Mouse (Mus musculus) liver, embryonic 13.5 days (tissue): ENCODE results near the gene Gclc. TPM values are rescaled to one million over a fixed set of nuclear protein-coding genes. Genes with fewer than 3 reads are reported as not detected.

Experiments
- ATAC-seq: fragments of 200-750 bp; cut with Nextera tagmentation; 2 replicates; pipeline ENCODE4 v1.8.0; 2017; ENCODE audit warnings: low read depth, mild to moderate bottlenecking, moderate number of reproducible peaks, moderate library complexity
- DNase-seq: peaks from one replicate; pipeline ENCODE4 v3.0.0; 2022
- H3K27ac ChIP-seq: fragments of 300-500 bp; sonication (generic); 2 replicates; pipeline ENCODE4 v1.5.1; 2015; ENCODE audit warnings: moderate library complexity, mild to moderate bottlenecking, inconsistent platforms
- H3K27me3 ChIP-seq: fragments of 300-500 bp; sonication (generic); 2 replicates; pipeline ENCODE4 v1.6.1; 2015; ENCODE audit warnings: mild to moderate bottlenecking, inconsistent platforms
- H3K36me3 ChIP-seq: fragments of 300-500 bp; sonication (generic); 2 replicates; pipeline ENCODE4 v1.6.1; 2015; ENCODE audit warnings: mild to moderate bottlenecking, inconsistent platforms
- H3K4me1 ChIP-seq: fragments of 300-500 bp; sonication (generic); replicated peaks from 2 replicates; pipeline ENCODE4 v1.6.1; 2015; ENCODE audit warnings: inconsistent platforms
- H3K4me2 ChIP-seq: fragments of 300-500 bp; sonication (generic); 2 replicates; pipeline ENCODE4 v1.6.1; 2015; ENCODE audit warnings: inconsistent platforms, mild to moderate bottlenecking, moderate library complexity
- H3K4me3 ChIP-seq: fragments of 300-500 bp; sonication (generic); replicated peaks from 2 replicates; pipeline ENCODE4 v1.5.1; 2015; ENCODE audit warnings: mild to moderate bottlenecking, inconsistent platforms
- H3K9ac ChIP-seq: fragments of 300-500 bp; sonication (generic); 2 replicates; pipeline ENCODE4 v1.6.1; 2015; ENCODE audit warnings: mild to moderate bottlenecking, inconsistent platforms
- H3K9me3 ChIP-seq: fragments of 300-500 bp; sonication (generic); replicated peaks from 2 replicates; pipeline ENCODE4 v1.6.1; 2016; ENCODE audit warnings: inconsistent platforms
- WGBS: fragments of 180-500 bp; shearing (Covaris S2); methylation state at CpG from one replicate; pipeline ENCODE4 v1.1.7; 2015; ENCODE audit not compliant: insufficient replicate concordance; 5-methylcytosine and 5-hydroxymethylcytosine counted together
- polyA plus RNA-seq: library from polyadenylated mRNA; unstranded; fragments of >200 nt; fragmentation: Nextera tagmentation; extraction: Ambion mirVana; gene quantifications from 2 replicates; pipeline ENCODE4 v1.2.1, GENCODE M21; 2015

Gclc gene
- polyA plus RNA-seq, 1 experiment from 2014 or later, result 23.5 TPM

GRCm38 (mm10) chr9:77825380-77825961 lies 71.1 kb downstream of the Gclc start:
- no peak overlapping the region for H3K27ac ChIP-seq
- no peak for ATAC-seq

DNA sequence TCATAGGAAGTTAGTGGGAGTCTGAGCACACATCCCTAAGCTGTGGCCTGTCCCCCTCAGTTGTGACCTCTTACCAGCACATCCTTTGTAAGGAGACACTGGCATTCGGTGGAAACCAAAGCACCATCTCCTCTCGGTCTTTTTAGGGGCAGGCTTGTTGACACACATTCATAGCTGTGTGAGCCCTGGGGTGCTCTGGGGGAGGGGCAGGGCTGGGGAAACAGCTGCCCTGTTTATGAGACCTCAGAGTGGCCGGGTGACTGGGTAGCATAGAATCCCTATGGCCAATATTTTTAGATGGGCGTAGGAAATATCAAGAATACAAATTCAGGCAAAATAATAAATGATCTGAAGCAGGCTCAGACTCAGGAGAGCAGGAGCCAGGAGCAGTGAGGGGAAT lies 71.9 kb downstream of the Gclc start:
- Histone ChIP-seq H3K36me3 (no peaks in the 10 kb centered on the region), H3K9me3 (no peaks in the 10 kb centered on the region), H3K9ac (no peak overlapping the region), H3K4me1 (peaks cover 6% of the 10 kb centered on the region; the same call in 1 of the 2 replicates), H3K27ac (no peak overlapping the region), H3K27me3 (no peaks in the 10 kb centered on the region), H3K4me3 (no peak overlapping the region), H3K4me2 (no peak overlapping the region)
- no peak for DNase-seq
- no peak for ATAC-seq
- 51% methylated on average over 4 of the region's 4 CpGs for WGBS

More at GRCm38 (mm10) chr9:77825380-77825961, 71.1 kb downstream of the Gclc start:
- no peak overlapping the region for H3K4me2 ChIP-seq
- peaks cover 6% of the 10 kb centered on the region; the same call in 1 of the 2 replicates for H3K4me1 ChIP-seq
- H3K9ac ChIP-seq, result no peak overlapping the region
- H3K36me3 ChIP-seq, result no peaks in the 10 kb centered on the region
- H3K27me3 ChIP-seq, result no peaks in the 10 kb centered on the region
- WGBS, result 20% methylated on average over 7 of the region's 7 CpGs
- H3K4me3 ChIP-seq, result no peak overlapping the region
- DNase-seq, result no peak
- H3K9me3 ChIP-seq, result no peaks in the 10 kb centered on the region

- Histone ChIP-seq H3K4me1 (peaks cover 6% of the 10 kb centered on the region; the same call in 1 of the 2 replicates), H3K9me3 (no peaks in the 10 kb centered on the region), H3K4me3 (no peak overlapping the region), H3K9ac (no peak overlapping the region), H3K27me3 (no peaks in the 10 kb centered on the region), H3K4me2 (no peak overlapping the region), H3K27ac (no peak overlapping the region), H3K36me3 (no peaks in the 10 kb centered on the region)
- WGBS, result 37% methylated on average over 7 of the region's 7 CpGs
- ATAC-seq (peak; percentile 55; the same call in 1 of the 2 replicates), DNase-seq (no peak)
These were observed 74.2 kb downstream of the Gclc start for GRCm38 (mm10) chr9:77828531-77828965.

- Histone ChIP-seq H3K36me3 (no peaks in the 10 kb centered on the region), H3K9ac (no peak overlapping the region), H3K9me3 (no peaks in the 10 kb centered on the region), H3K4me3 (no peak overlapping the region), H3K4me2 (no peak overlapping the region), H3K27me3 (no peaks in the 10 kb centered on the region), H3K4me1 (no peaks in the 10 kb centered on the region; the same call in 1 of the 2 replicates), H3K27ac (no peak overlapping the region)
- WGBS, result 33% methylated on average over 9 of the region's 9 CpGs
- no peak for ATAC-seq
- DNase-seq, result no peak
These were observed 80.1 kb downstream of the Gclc start for GRCm38 (mm10) chr9:77834259-77834993.

DNA sequence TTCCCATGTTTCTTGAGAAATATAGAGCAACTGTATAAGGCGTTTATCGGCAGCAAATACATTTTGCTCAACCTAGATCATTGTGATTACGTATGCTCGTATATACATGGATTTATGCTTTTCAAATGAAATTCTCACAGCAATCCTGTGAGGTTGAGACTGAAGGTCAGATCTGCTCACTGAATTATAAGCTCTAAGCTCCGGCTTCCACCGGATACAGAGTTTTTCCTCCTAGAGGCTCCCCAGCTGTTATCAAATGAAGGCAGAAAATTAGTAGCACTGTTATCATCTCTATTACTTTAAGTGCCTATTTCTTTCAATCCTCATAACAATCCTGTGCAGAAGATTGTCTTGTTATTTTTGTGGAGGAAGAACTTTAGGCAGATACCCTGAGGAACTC lies 80.8 kb downstream of the Gclc start:
- Histone ChIP-seq H3K4me2 (no peak overlapping the region), H3K4me3 (no peak overlapping the region), H3K9ac (no peak overlapping the region), H3K36me3 (no peaks in the 10 kb centered on the region), H3K27ac (no peak overlapping the region), H3K4me1 (no peaks in the 10 kb centered on the region; the same call in 1 of the 2 replicates), H3K27me3 (no peaks in the 10 kb centered on the region), H3K9me3 (no peaks in the 10 kb centered on the region)
- DNase-seq (no peak), ATAC-seq (no peak)
- WGBS, result 56% methylated on average over 6 of the region's 6 CpGs

- Histone ChIP-seq H3K4me1 (no peaks in the 10 kb centered on the region; the same call in 1 of the 2 replicates), H3K9ac (no peak overlapping the region), H3K4me2 (no peak overlapping the region), H3K36me3 (no peaks in the 10 kb centered on the region), H3K27ac (no peak overlapping the region), H3K9me3 (no peaks in the 10 kb centered on the region), H3K27me3 (no peaks in the 10 kb centered on the region), H3K4me3 (no peak overlapping the region)
- DNase-seq (no peak), ATAC-seq (no peak)
- WGBS, result 30% methylated on average over 1 of the region's 1 CpGs
These were observed 81.4 kb downstream of the Gclc start for GRCm38 (mm10) chr9:77835756-77836155.

DNA sequence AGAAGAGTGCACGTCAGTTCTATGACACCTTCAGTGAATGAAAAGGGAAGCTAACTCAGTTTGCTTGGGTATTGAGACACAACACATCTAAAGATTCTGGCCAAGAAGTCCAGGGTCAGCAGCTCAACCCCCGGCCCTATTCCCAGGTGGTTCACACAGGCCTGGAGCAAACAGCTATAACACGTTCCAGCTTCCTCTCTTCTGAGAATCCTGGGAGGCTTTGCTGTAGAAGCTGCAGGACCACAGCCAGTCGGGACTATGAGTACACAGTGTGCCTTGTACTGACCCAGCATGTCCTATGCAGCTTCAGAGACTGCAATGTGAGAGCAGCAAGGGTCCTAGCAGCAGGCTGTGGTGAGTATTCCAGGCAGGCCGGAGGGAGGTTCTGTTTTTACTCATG lies 84.3 kb downstream of the Gclc start:
- H3K36me3 ChIP-seq, result no peaks in the 10 kb centered on the region
- no peaks in the 10 kb centered on the region for H3K9me3 ChIP-seq
- DNase-seq (no peak), ATAC-seq (no peak)
- H3K9ac ChIP-seq, result no peak overlapping the region
- 60% methylated on average over 5 of the region's 5 CpGs for WGBS
- no peaks in the 10 kb centered on the region; the same call in 1 of the 2 replicates for H3K4me1 ChIP-seq
- H3K4me3 ChIP-seq, result no peak overlapping the region
- H3K27me3 ChIP-seq, result 0 out of 2 replicates have a peak, but pooled peaks cover 3% of the 10 kb centered on the region
- no peak overlapping the region for H3K27ac ChIP-seq
- H3K4me2 ChIP-seq, result no peak overlapping the region

Other genes starting within 250 kb of the Gclc start
- gene Lrrc1, start 209.7 kb upstream of the Gclc start, polyA plus RNA-seq, result 3.1 and 3.5 TPM in 2 replicates
- 0.24 TPM in 2 replicates for gene Klhl31, start 118.0 kb upstream of the Gclc start, polyA plus RNA-seq
- gene Elovl5, start 162.8 kb downstream of the Gclc start, polyA plus RNA-seq, result 21.2 and 25.7 TPM in 2 replicates